Mouse (Mus musculus) erythroblast, adult 5-6 weeks (primary cell): ENCODE results near the gene Eif4e2. TPM values are rescaled to one million over a fixed set of nuclear protein-coding genes. Genes with fewer than 3 reads are reported as not detected.

Source experiments
- ATAC-seq: replicated peaks from 2 replicates; pipeline ENCODE4 v1.8.0; 2016; ENCODE audit warnings: moderate number of reproducible peaks, mild to moderate bottlenecking, moderate TSS enrichment, inconsistent platforms; ENCODE audit not compliant: poor library complexity, low FRiP score, severe bottlenecking
- total RNA-seq, 2 experiments: library from RNA; stranded (forward) in 1 of 2; stranded (reverse) in 1 of 2; fragments of 150-400 nt in 1 of 2; fragments of 200-764, 138-1000 nt in 1 of 2; gene quantifications; 2 replicates each; pipeline versions ENCODE4 v1.2.3 to v1.2.4; 2015 to 2017; ENCODE audit warnings: low replicate concordance in 2 of 2

Gene Eif4e2
- total RNA-seq, 2 experiments from 2014 or later: 16.7 to 33.1 TPM

- no peak for ATAC-seq
These were observed 38.4 kb downstream of the Eif4e2 start for GRCm38 (mm10) chr1:87252040-87252609.

- ATAC-seq: no peak
These were observed 41.5 kb downstream of the Eif4e2 start for GRCm38 (mm10) chr1:87255173-87255572.

GRCm38 (mm10) chr1:87257691-87258090 lies 44.0 kb downstream of the Eif4e2 start:
- ATAC-seq: no peak

- no peak for ATAC-seq
These were observed 44.8 kb downstream of the Eif4e2 start for GRCm38 (mm10) chr1:87258484-87258883.

- no peak for ATAC-seq
These were observed 45.6 kb downstream of the Eif4e2 start for GRCm38 (mm10) chr1:87259316-87259715.

GRCm38 (mm10) chr1:87263257-87263656 lies 49.5 kb downstream of the Eif4e2 start:
- ATAC-seq: no peak

- ATAC-seq: no peak
These were observed 50.1 kb downstream of the Eif4e2 start for GRCm38 (mm10) chr1:87263796-87264133.

GRCm38 (mm10) chr1:87264134-87265006 lies 50.7 kb downstream of the Eif4e2 start, which contains the start of gene Efhd1:
Gene Efhd1 (plus strand): TSS chr1:87264363.
- no peak for ATAC-seq

GRCm38 (mm10) chr1:87265200-87265599 lies 51.5 kb downstream of the Eif4e2 start:
- ATAC-seq: no peak

- ATAC-seq: no peak
These were observed 52.8 kb downstream of the Eif4e2 start for GRCm38 (mm10) chr1:87266296-87267090.

GRCm38 (mm10) chr1:87270204-87270603 lies 56.5 kb downstream of the Eif4e2 start:
- ATAC-seq: no peak

GRCm38 (mm10) chr1:87270641-87271467 lies 57.1 kb downstream of the Eif4e2 start:
- no peak for ATAC-seq

- no peak for ATAC-seq
These were observed 57.9 kb downstream of the Eif4e2 start for GRCm38 (mm10) chr1:87271596-87271995.

- ATAC-seq: no peak
These were observed 58.7 kb downstream of the Eif4e2 start for GRCm38 (mm10) chr1:87272462-87272861.

GRCm38 (mm10) chr1:87273514-87273942 lies 59.8 kb downstream of the Eif4e2 start:
- no peak for ATAC-seq

- ATAC-seq: no peak
These were observed 60.4 kb downstream of the Eif4e2 start for GRCm38 (mm10) chr1:87274134-87274533.

- no peak for ATAC-seq
These were observed 61.4 kb downstream of the Eif4e2 start for GRCm38 (mm10) chr1:87275151-87275550.

GRCm38 (mm10) chr1:87276056-87276455 lies 62.3 kb downstream of the Eif4e2 start:
- no peak for ATAC-seq

- no peak for ATAC-seq
These were observed 66.6 kb downstream of the Eif4e2 start for GRCm38 (mm10) chr1:87280281-87280680.
